Mouse (Mus musculus) hindbrain, embryonic 12.5 days (tissue): ENCODE measurements around the gene 2300002M23Rik. TPM values are rescaled to one million over a fixed set of nuclear protein-coding genes. Genes with fewer than 3 reads are reported as not detected.
A peak's percentile ranks its signal among the peaks of the same experiment; 100 is the strongest.

Experiments used
- ATAC-seq: fragments of 200-750 bp; cut with Nextera tagmentation; 2 replicates; pipeline ENCODE4 v1.8.0; 2017; ENCODE audit warnings: moderate TSS enrichment; ENCODE audit not compliant: low FRiP score
- H3K27ac ChIP-seq: fragments of 300-500 bp; sonication (generic); 2 replicates; pipeline ENCODE4 v1.5.1; 2016; ENCODE audit warnings: mild to moderate bottlenecking
- H3K27me3 ChIP-seq: fragments of 300-500 bp; sonication (generic); 2 replicates; pipeline ENCODE4 v1.6.1; 2016; ENCODE audit warnings: mild to moderate bottlenecking
- H3K36me3 ChIP-seq: fragments of 300-500 bp; sonication (generic); 2 replicates; pipeline ENCODE4 v1.6.1; 2016; ENCODE audit warnings: mild to moderate bottlenecking
- H3K4me1 ChIP-seq: fragments of 300-500 bp; sonication (generic); 2 replicates; pipeline ENCODE4 v1.6.1; 2016
- H3K4me2 ChIP-seq: fragments of 300-500 bp; sonication (generic); replicated peaks from 2 replicates; pipeline ENCODE4 v1.6.1; 2016; ENCODE audit warnings: mild to moderate bottlenecking
- H3K4me3 ChIP-seq: fragments of 300-500 bp; sonication (generic); 2 replicates; pipeline ENCODE4 v1.5.1; 2016; ENCODE audit warnings: mild to moderate bottlenecking
- H3K9ac ChIP-seq: fragments of 300-500 bp; sonication (generic); 2 replicates; pipeline ENCODE4 v1.6.1; 2016; ENCODE audit warnings: mild to moderate bottlenecking, moderate library complexity
- H3K9me3 ChIP-seq: fragments of 300-500 bp; sonication (generic); replicated peaks from 2 replicates; pipeline ENCODE4 v1.6.1; 2016; ENCODE audit warnings: mild to moderate bottlenecking
- WGBS: fragments of 180-500 bp; shearing (Covaris S2); methylation state at CpG from one replicate; pipeline ENCODE4 v1.1.7; 2016; 5-methylcytosine and 5-hydroxymethylcytosine counted together
- polyA plus RNA-seq: library from polyadenylated mRNA; unstranded; fragments of >200 nt; fragmentation: Nextera tagmentation; extraction: Ambion mirVana; gene quantifications from 2 replicates; pipeline ENCODE4 v1.2.1, GENCODE M21; 2016

The 2300002M23Rik gene
- polyA plus RNA-seq, 1 experiment from 2014 or later, result not detected

DNA sequence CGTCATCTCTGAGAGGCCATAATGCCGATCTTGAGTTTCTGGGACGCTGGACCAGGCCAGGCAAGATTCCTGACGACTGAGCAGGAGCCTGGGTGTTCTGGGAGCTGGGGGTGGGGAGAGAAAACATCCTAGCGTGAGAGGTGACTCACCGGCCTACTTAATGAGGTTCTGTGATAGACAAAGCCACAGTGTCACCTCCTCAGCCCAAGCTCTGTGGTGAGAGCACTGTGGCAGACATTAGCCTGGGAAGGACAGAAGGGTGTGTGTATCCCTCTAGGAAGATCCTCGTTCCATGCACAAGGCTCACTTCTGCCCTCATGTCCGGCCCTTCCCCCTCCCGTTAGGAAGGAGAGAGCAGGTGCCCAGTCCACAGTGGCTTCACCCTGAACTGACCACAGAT, 9.9 kb upstream of the 2300002M23Rik start:
- H3K27me3 ChIP-seq, result no peaks in the 10 kb centered on the region
- H3K9me3 ChIP-seq, result no peaks in the 10 kb centered on the region
- no peaks in the 10 kb centered on the region for H3K36me3 ChIP-seq
- H3K27ac ChIP-seq, result no peak overlapping the region
- WGBS, result 82% methylated on average over 9 of the region's 9 CpGs
- no peak overlapping the region for H3K4me3 ChIP-seq
- no peak for ATAC-seq
- no peaks in the 10 kb centered on the region for H3K4me1 ChIP-seq
- H3K4me2 ChIP-seq, result no peak overlapping the region
- H3K9ac ChIP-seq, result no peak overlapping the region

- no peaks in the 10 kb centered on the region for H3K9me3 ChIP-seq
- H3K27ac ChIP-seq, result no peak overlapping the region
- H3K4me1 ChIP-seq, result no peaks in the 10 kb centered on the region
- H3K9ac ChIP-seq, result no peak overlapping the region
- H3K4me3 ChIP-seq, result no peak overlapping the region
- H3K4me2 ChIP-seq, result no peak overlapping the region
- ATAC-seq, result no peak
- no peaks in the 10 kb centered on the region for H3K27me3 ChIP-seq
- H3K36me3 ChIP-seq, result no peaks in the 10 kb centered on the region
- 63% methylated on average over 8 of the region's 8 CpGs for WGBS
These were observed 9.0 kb upstream of the 2300002M23Rik start for GRCm38 (mm10) chr17:35558216-35558615.

GRCm38 (mm10) chr17:35567767-35568166, 517 bp downstream of the 2300002M23Rik start:
- peaks cover 22% of the 10 kb centered on the region for H3K27me3 ChIP-seq
- peaks cover 15% of the 10 kb centered on the region for H3K4me1 ChIP-seq
- no peak overlapping the region for H3K4me3 ChIP-seq
- no peak overlapping the region for H3K9ac ChIP-seq
- WGBS, result 17% methylated on average over 9 of the region's 9 CpGs
- ATAC-seq, result no peak
- no peak overlapping the region for H3K27ac ChIP-seq
- no peak overlapping the region for H3K4me2 ChIP-seq
- no peaks in the 10 kb centered on the region for H3K36me3 ChIP-seq
- no peaks in the 10 kb centered on the region for H3K9me3 ChIP-seq

DNA sequence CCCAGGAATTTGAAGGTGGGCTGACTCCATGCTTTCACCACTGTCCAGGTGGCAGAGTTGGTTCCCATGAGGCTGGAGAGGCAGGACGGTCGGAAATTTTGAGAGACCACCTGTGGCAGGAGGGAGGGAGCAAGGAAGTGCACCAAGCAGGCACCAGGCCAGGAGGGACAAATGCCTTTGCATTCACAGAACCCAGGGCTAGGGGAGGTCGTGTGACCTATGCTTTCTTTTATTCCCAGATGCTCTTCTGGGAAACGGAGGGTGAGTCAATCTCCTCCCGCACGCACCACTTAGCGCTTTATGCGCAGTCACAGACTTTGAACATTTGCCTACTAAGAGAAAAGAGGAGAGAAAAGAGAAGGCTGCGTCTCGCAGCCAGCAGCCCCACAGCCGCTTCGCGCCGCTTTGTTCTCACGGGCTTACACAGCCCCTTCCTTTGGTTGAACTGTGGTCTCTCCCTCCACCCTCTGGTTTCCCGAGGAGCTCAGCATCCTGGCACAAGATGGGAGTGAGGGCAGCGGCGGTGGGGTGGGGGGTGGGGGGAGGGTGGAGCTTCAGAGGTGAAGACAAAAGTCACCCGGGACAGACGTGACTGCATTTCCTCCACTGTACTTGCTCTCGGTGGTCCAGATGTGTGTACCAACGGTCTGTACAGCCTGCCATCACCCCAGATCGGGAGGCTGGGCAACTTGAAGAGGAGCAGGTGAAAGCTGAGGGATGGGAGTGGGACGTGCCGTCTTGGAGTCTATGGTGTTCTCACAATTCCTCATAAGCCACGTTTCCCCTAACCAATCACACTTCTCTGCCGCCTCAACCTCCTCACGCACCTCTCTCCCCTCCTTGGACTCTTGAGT, 2.1 kb downstream of the 2300002M23Rik start:
- Histone ChIP-seq H3K4me1 (peaks cover 15% of the 10 kb centered on the region), H3K9me3 (no peaks in the 10 kb centered on the region), H3K4me2 (peak overlapping the region; percentile 56), H3K4me3 (peak overlapping the region; percentile 28), H3K27me3 (peaks cover 22% of the 10 kb centered on the region), H3K36me3 (no peaks in the 10 kb centered on the region), H3K9ac (peak overlapping the region; percentile 59), H3K27ac (no peak overlapping the region)
- 2% methylated on average over 28 of the region's 28 CpGs for WGBS
- ATAC-seq, result peak; percentile 76

- Histone ChIP-seq H3K9me3 (no peaks in the 10 kb centered on the region), H3K27me3 (peaks cover 22% of the 10 kb centered on the region), H3K4me1 (peaks cover 15% of the 10 kb centered on the region), H3K36me3 (no peaks in the 10 kb centered on the region), H3K9ac (no peak overlapping the region), H3K4me2 (no peak overlapping the region), H3K27ac (no peak overlapping the region), H3K4me3 (no peak overlapping the region)
- 63% methylated on average over 14 of the region's 14 CpGs for WGBS
- ATAC-seq, result no peak
These were observed 3.6 kb downstream of the 2300002M23Rik start for GRCm38 (mm10) chr17:35570836-35571235.

GRCm38 (mm10) chr17:35571477-35571876, 4.2 kb downstream of the 2300002M23Rik start:
- peaks cover 15% of the 10 kb centered on the region for H3K4me1 ChIP-seq
- no peak overlapping the region for H3K4me3 ChIP-seq
- no peaks in the 10 kb centered on the region for H3K9me3 ChIP-seq
- peaks cover 22% of the 10 kb centered on the region for H3K27me3 ChIP-seq
- ATAC-seq, result no peak
- H3K4me2 ChIP-seq, result no peak overlapping the region
- WGBS, result 96% methylated on average over 7 of the region's 7 CpGs
- no peaks in the 10 kb centered on the region for H3K36me3 ChIP-seq
- no peak overlapping the region for H3K9ac ChIP-seq
- no peak overlapping the region for H3K27ac ChIP-seq

DNA sequence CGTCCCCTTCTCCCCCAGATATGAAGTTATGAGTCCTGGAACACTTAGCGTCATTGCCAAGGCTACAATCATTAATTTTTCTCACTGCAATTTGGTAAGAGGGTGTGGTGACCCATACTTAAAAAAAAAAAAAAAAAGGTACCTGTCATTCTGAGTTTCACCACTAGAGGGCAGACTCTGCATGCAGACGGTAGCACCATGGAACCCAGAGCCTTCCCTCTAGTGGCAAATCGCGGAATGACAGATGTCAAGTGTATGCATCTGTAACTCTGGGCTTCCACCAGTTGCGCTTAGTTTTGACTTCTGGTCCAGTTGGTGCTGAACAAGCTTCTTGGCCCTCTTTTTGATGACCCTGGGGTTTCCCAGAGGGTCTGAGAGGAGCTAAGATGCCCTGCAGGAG, 11.0 kb downstream of the 2300002M23Rik start:
- ATAC-seq, result no peak; the same call in 1 of the 2 replicates
- Histone ChIP-seq H3K27me3 (no peaks in the 10 kb centered on the region), H3K27ac (no peak overlapping the region), H3K9ac (no peak overlapping the region), H3K4me1 (no peaks in the 10 kb centered on the region), H3K9me3 (no peaks in the 10 kb centered on the region), H3K4me3 (no peak overlapping the region), H3K4me2 (no peak overlapping the region), H3K36me3 (no peaks in the 10 kb centered on the region)
- 21% methylated on average over 6 of the region's 6 CpGs for WGBS

DNA sequence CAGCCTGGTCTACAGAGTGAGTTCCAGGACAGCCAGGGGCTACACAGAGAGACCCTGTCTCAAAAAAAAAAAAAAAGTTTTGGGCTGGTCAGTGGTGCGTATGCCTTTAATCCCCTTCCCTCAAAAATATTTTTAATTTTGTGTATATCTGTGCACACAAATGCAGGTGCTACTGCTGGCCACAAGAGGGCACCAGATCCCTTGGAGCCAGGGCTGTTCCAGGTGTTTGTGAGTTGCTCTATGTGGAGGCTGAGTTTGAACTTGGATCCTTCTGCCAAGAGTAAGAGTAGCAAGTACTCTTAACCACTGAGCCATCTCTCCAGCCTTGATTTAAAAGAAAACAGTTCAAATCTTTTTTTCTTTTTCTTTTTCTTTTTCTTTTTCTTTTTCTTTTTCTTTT, 15.7 kb downstream of the 2300002M23Rik start:
- Histone ChIP-seq H3K36me3 (no peaks in the 10 kb centered on the region), H3K4me2 (no peak overlapping the region), H3K9ac (no peak overlapping the region), H3K27me3 (no peaks in the 10 kb centered on the region), H3K9me3 (no peaks in the 10 kb centered on the region), H3K4me3 (no peak overlapping the region), H3K4me1 (peaks cover 3% of the 10 kb centered on the region; the same call in 1 of the 2 replicates), H3K27ac (no peak overlapping the region)
- WGBS, result 92% methylated on average over 1 of the region's 1 CpGs
- no peak for ATAC-seq

- Histone ChIP-seq H3K36me3 (no peaks in the 10 kb centered on the region), H3K4me1 (peaks cover 3% of the 10 kb centered on the region; the same call in 1 of the 2 replicates), H3K9me3 (no peaks in the 10 kb centered on the region), H3K27me3 (no peaks in the 10 kb centered on the region), H3K4me3 (no peak overlapping the region), H3K9ac (no peak overlapping the region), H3K27ac (no peak overlapping the region), H3K4me2 (peak overlapping the region; percentile 41)
- WGBS, result 16% methylated on average over 16 of the region's 16 CpGs
- peak; percentile 58 for ATAC-seq
These were observed 17.2 kb downstream of the 2300002M23Rik start for GRCm38 (mm10) chr17:35584330-35584937.

- Histone ChIP-seq H3K9me3 (no peaks in the 10 kb centered on the region), H3K27me3 (no peaks in the 10 kb centered on the region), H3K27ac (no peak overlapping the region), H3K4me3 (no peak overlapping the region), H3K4me2 (no peak overlapping the region), H3K36me3 (no peaks in the 10 kb centered on the region), H3K9ac (no peak overlapping the region), H3K4me1 (peaks cover 3% of the 10 kb centered on the region; the same call in 1 of the 2 replicates)
- 84% methylated on average over 1 of the region's 1 CpGs for WGBS
- ATAC-seq, result no peak
These were observed 20.0 kb downstream of the 2300002M23Rik start for GRCm38 (mm10) chr17:35587291-35587690.

GRCm38 (mm10) chr17:35588387-35588786, 21.1 kb downstream of the 2300002M23Rik start:
- no peak overlapping the region for H3K27ac ChIP-seq
- no peaks in the 10 kb centered on the region for H3K9me3 ChIP-seq
- H3K27me3 ChIP-seq, result no peaks in the 10 kb centered on the region
- peaks cover 3% of the 10 kb centered on the region; the same call in 1 of the 2 replicates for H3K4me1 ChIP-seq
- no peak overlapping the region for H3K9ac ChIP-seq
- H3K4me3 ChIP-seq, result no peak overlapping the region
- H3K4me2 ChIP-seq, result no peak overlapping the region
- ATAC-seq, result no peak
- no peaks in the 10 kb centered on the region for H3K36me3 ChIP-seq
- 16% methylated on average over 4 of the region's 4 CpGs for WGBS

DNA sequence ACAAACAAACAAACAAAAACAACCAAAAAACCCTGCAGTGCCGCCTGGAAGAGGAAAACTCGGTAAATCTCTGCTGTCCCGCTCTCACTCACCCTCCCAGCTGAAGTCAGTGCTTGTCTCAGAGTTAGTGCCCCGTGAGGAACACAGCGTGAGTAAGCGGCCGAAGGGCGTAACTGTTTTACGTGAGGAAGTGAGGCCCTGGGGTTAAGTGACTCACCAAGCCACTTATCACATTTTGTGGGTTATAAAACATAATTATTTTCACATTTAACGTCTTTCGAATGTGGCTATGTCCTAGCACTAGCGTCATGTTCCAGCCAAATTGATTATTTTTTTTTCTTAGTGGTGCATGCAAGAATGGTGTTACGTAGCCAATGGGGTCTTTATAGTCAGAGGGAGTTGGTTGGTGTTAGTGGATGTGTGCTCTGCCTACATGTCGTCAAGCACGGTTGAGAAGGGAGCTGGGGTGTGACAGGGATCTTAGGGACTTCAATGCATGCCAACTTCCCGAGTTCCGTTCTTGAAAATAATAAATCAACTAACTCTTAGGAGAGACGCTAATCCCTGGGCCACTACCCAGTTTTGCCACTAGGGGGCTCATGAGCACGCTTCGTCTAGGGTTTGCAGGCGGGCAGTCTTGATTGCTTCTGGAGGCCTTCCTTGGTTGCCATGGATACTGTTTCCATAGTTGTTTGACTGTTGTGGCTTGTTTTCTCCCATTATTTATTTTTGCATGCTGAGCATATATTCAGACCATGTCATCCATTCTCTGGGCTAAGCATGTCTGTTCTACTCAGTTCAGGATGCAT, 23.4 kb downstream of the 2300002M23Rik start:
- Histone ChIP-seq H3K36me3 (no peaks in the 10 kb centered on the region), H3K4me1 (no peaks in the 10 kb centered on the region), H3K4me2 (no peak overlapping the region), H3K27me3 (no peaks in the 10 kb centered on the region), H3K9me3 (no peaks in the 10 kb centered on the region), H3K27ac (no peak overlapping the region), H3K9ac (no peak overlapping the region), H3K4me3 (no peak overlapping the region)
- peak; percentile 73 for ATAC-seq
- 58% methylated on average over 21 of the region's 21 CpGs for WGBS
